ENCODE assay signal across 8 mouse cellular contexts in genomic region chr8:57498847-57499511, GRCm38 (mm10). TPM values are rescaled to one million over a fixed set of nuclear protein-coding genes. Genes with fewer than 3 reads are reported as not detected.
DNase-seq lines count a peak whose midpoint lies in the region; ATAC-seq lines count a peak whose summit lies in the region.

No protein-coding gene starts in this region.

- DNase-seq in kidney, adult 11 months: peak; percentile 47
- DNase-seq in cerebellum, adult 11 months: peak; percentile 76
- DNase-seq in kidney, postnatal 25 days: peak; percentile 65 to 74
- DNase-seq in telencephalon, adult 2 months (ENCODE audit: low read depth, low spot score): peak; percentile 21
- DNase-seq in urinary bladder, adult 2 months (ENCODE audit: low spot score): no peak

- H3K9ac ChIP-seq in kidney, embryonic 14.5 days (ENCODE audit: low read depth, low read length): no peak overlapping the region
- peak overlapping the region; percentile 21; the same call in 1 of the 2 replicates for H3K9ac ChIP-seq in heart, embryonic 16.5 days (ENCODE audit: low read length)

- no peak for ATAC-seq in kidney, embryonic 14.5 days (ENCODE audit: low FRiP score, low TSS enrichment)
- ATAC-seq in heart, embryonic 16.5 days (replicated peaks; ENCODE audit: extremely low read depth, insufficient read depth, low FRiP score): no peak
- 0 out of 2 replicates have a peak, but pooled peaks have one; percentile 17 for ATAC-seq in megakaryocyte, adult 5-6 weeks (ENCODE audit: poor library complexity, severe bottlenecking)

- no peak overlapping the region for H3K27ac ChIP-seq in kidney, embryonic 14.5 days (ENCODE audit: low read depth, low read length)
- peak overlapping the region; percentile 42; the same call in 1 of the 2 replicates for H3K27ac ChIP-seq in heart, embryonic 16.5 days (ENCODE audit: low read length)

- no peak overlapping the region for H3K4me3 ChIP-seq in kidney, embryonic 14.5 days (ENCODE audit: low read length)
- H3K4me3 ChIP-seq in heart, embryonic 16.5 days (ENCODE audit: low read length): peak overlapping the region; percentile 22

- no peaks in the 10 kb centered on the region for H3K36me3 ChIP-seq in kidney, embryonic 14.5 days (ENCODE audit: control insufficient read depth, insufficient read depth, low read length)
- 0 out of 2 replicates have a peak, but pooled peaks cover 2% of the 10 kb centered on the region for H3K36me3 ChIP-seq in heart, embryonic 16.5 days (ENCODE audit: control insufficient read depth, insufficient read depth)

- no peaks in the 10 kb centered on the region for H3K9me3 ChIP-seq in kidney, embryonic 14.5 days (ENCODE audit: control insufficient read depth, low read length)
- H3K9me3 ChIP-seq in heart, embryonic 16.5 days (replicated peaks; ENCODE audit: control insufficient read depth, low read length): peaks cover 3% of the 10 kb centered on the region; the same call in 1 of the 2 replicates

- H3K4me1 ChIP-seq in kidney, embryonic 14.5 days (ENCODE audit: control insufficient read depth, insufficient read depth, low read length): no peaks in the 10 kb centered on the region
- peaks cover 7% of the 10 kb centered on the region for H3K4me1 ChIP-seq in heart, embryonic 16.5 days (ENCODE audit: control insufficient read depth, insufficient read depth, low read length)

- 67% methylated on average over 17 of the region's 17 CpGs for WGBS in kidney, embryonic 14.5 days
- 45% methylated on average over 17 of the region's 17 CpGs for WGBS in heart, embryonic 16.5 days

- no peaks in the 10 kb centered on the region for H3K27me3 ChIP-seq in kidney, embryonic 14.5 days (ENCODE audit: control insufficient read depth, insufficient read depth, low read length)
- H3K27me3 ChIP-seq in heart, embryonic 16.5 days (ENCODE audit: control insufficient read depth, insufficient read depth, low read length): no peaks in the 10 kb centered on the region

- no peak overlapping the region; the same call in 1 of the 2 replicates for H3K4me2 ChIP-seq in kidney, embryonic 14.5 days (replicated peaks; ENCODE audit: low read depth, low read length)
- H3K4me2 ChIP-seq in heart, embryonic 16.5 days (ENCODE audit: low read depth, low read length): peak overlapping the region; percentile 47

RNA-seq across cellular contexts. Expression of gene Sap30, which starts 11.3 kb away (rescaled TPM):
- 46.8 and 60.8 TPM in 2 replicates for polyA plus RNA-seq in kidney, embryonic 14.5 days (2014; fragmentation: Nextera tagmentation; extraction: Ambion mirVana)
- polyA plus RNA-seq in heart, embryonic 16.5 days (2015; fragmentation: Nextera tagmentation; extraction: Ambion mirVana): 44.3 and 44.5 TPM in 2 replicates
- 85.2 and 101 TPM in 2 replicates for total RNA-seq in megakaryocyte, adult 5-6 weeks (2015)
- total RNA-seq in megakaryocyte, adult 5-6 weeks (2017): 144 and 145 TPM in 2 replicates
- 19.3 and 22.2 TPM in 2 replicates for polyA plus RNA-seq in urinary bladder, adult 2 months (2012; rRNA removed)

RNA-seq across cellular contexts. Expression of gene Hmgb2, which starts 12.7 kb away (rescaled TPM):
- polyA plus RNA-seq in kidney, embryonic 14.5 days (2014; fragmentation: Nextera tagmentation; extraction: Ambion mirVana): 497 and 807 TPM in 2 replicates
- 196 and 251 TPM in 2 replicates for polyA plus RNA-seq in heart, embryonic 16.5 days (2015; fragmentation: Nextera tagmentation; extraction: Ambion mirVana)
- total RNA-seq in megakaryocyte, adult 5-6 weeks (2015): 624 and 684 TPM in 2 replicates
- 745 and 753 TPM in 2 replicates for total RNA-seq in megakaryocyte, adult 5-6 weeks (2017)
- 15.4 and 20.4 TPM in 2 replicates for polyA plus RNA-seq in urinary bladder, adult 2 months (2012; rRNA removed)

RNA-seq across cellular contexts. Expression of gene Scrg1, which starts 43.3 kb away (rescaled TPM):
- polyA plus RNA-seq in kidney, embryonic 14.5 days (2014; fragmentation: Nextera tagmentation; extraction: Ambion mirVana): not detected in 2 replicates
- polyA plus RNA-seq in heart, embryonic 16.5 days (2015; fragmentation: Nextera tagmentation; extraction: Ambion mirVana): 1.3 and 1.4 TPM in 2 replicates
- 16.7 and 27.0 TPM in 2 replicates for total RNA-seq in megakaryocyte, adult 5-6 weeks (2015)
- total RNA-seq in megakaryocyte, adult 5-6 weeks (2017): 2.2 and 10.8 TPM in 2 replicates
- 0.12 and 0.15 TPM in 2 replicates for polyA plus RNA-seq in urinary bladder, adult 2 months (2012; rRNA removed)
